Mouse (Mus musculus): ENCODE data around the gene Mrpl1. TPM values are rescaled to one million over a fixed set of nuclear protein-coding genes. Genes with fewer than 3 reads are reported as not detected.

The Mrpl1 gene
- polyA plus RNA-seq, 1 experiment from 2014 or later, result 17.5 TPM

DNA sequence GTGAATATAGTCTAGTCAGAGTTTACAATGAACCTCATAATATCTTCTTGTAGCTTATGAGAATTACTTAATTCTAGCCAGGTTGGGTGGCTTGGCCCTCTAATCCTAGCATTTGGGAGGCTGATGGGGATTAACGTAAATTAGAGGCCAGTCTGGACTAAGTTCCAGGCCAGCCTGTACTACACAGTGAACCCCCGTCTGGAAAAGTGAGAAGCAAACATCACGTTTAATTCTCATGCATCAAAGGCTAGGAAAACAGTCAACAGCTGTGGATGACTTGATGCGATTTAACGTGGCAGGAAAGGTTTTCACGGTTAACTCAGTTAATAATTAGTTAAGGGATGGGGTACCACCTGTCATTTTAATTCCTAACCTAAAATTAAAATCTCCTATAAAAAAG is 11.0 kb upstream of the Mrpl1 start:
- no peaks in the 10 kb centered on the region for H3K4me1 ChIP-seq (ENCODE audit: control insufficient read depth, insufficient read depth, low read length)
- no peak for ATAC-seq (ENCODE audit: low FRiP score, low TSS enrichment)
- H3K4me2 ChIP-seq (ENCODE audit: low read length), result no peak overlapping the region
- H3K9me3 ChIP-seq (ENCODE audit: control insufficient read depth, low read length), result no peaks in the 10 kb centered on the region
- 75% methylated on average over 6 of the region's 6 CpGs for WGBS
- H3K27me3 ChIP-seq (ENCODE audit: control insufficient read depth, insufficient read depth, low read length), result no peaks in the 10 kb centered on the region
- H3K36me3 ChIP-seq (ENCODE audit: control insufficient read depth, insufficient read depth, low read length), result no peaks in the 10 kb centered on the region
- H3K27ac ChIP-seq (replicated peaks; ENCODE audit: low read depth, low read length), result no peak overlapping the region
- H3K4me3 ChIP-seq (replicated peaks; ENCODE audit: low read depth, low read length), result no peak overlapping the region
- H3K9ac ChIP-seq (replicated peaks; ENCODE audit: low read length), result no peak overlapping the region
- DNase-seq, result no peak

DNA sequence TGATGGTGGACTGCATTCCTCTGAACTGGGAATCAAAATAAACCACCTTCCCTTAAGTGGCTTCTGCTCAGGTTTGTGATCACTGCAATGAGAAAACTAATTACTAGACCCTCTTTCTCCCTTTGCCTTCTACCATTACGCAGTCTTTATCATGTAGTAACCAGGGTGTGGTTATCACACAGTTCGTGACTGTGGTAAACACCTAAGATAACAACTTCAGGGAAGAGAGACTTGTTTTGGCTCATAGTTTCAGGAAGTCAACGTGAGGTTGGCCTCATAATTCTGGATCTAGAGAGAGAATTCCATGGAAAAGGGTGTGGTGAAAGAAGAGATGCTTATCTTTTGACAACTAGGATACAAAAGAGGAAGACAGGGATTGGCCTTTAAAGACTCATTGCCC is 9.0 kb upstream of the Mrpl1 start:
- H3K36me3 ChIP-seq (ENCODE audit: control insufficient read depth, insufficient read depth, low read length), result no peaks in the 10 kb centered on the region
- no peaks in the 10 kb centered on the region for H3K27me3 ChIP-seq (ENCODE audit: control insufficient read depth, insufficient read depth, low read length)
- ATAC-seq (ENCODE audit: low FRiP score, low TSS enrichment) (no peak), DNase-seq (no peak)
- 79% methylated on average over 3 of the region's 3 CpGs for WGBS
- H3K9ac ChIP-seq (replicated peaks; ENCODE audit: low read length), result no peak overlapping the region
- H3K4me3 ChIP-seq (replicated peaks; ENCODE audit: low read depth, low read length), result no peak overlapping the region
- no peak overlapping the region for H3K4me2 ChIP-seq (ENCODE audit: low read length)
- no peak overlapping the region for H3K27ac ChIP-seq (replicated peaks; ENCODE audit: low read depth, low read length)
- H3K4me1 ChIP-seq (ENCODE audit: control insufficient read depth, insufficient read depth, low read length), result no peaks in the 10 kb centered on the region
- H3K9me3 ChIP-seq (ENCODE audit: control insufficient read depth, low read length), result no peaks in the 10 kb centered on the region

DNA sequence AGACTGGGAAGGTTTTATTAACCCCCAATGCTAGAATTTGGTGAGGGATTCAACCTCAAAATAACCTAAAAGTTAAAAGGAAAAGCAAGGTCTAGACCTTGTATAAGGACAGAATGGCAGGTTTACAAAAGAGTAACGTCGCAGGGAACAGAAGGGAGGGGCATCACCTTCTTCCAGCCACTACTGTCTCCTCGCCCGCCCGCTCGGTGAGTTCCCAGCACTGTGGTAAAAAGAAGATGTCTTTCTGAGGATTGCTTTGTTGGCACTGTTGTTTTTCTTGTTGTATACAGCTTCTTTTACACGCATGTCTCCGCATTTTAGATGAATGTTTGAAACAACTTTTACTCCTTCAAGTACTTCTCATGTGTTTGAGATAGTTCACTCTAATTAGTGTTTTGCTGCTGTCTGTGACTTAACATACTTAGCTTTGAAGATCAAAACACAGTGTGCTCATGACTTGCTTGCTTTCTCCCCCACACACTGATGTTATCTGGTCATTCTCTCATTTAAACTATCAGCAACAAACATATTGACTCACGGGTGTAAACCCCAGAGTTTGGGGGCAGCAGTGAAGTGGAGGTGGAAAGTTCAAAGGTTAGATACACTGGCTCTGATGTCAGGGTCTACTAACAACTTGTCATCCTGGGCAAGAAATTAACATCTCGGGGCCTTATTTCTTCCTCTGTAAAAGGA is 7.7 kb upstream of the Mrpl1 start:
- Histone ChIP-seq H3K4me2 (ENCODE audit: low read length) (no peak overlapping the region), H3K9ac (replicated peaks; ENCODE audit: low read length) (no peak overlapping the region), H3K27ac (replicated peaks; ENCODE audit: low read depth, low read length) (no peak overlapping the region), H3K27me3 (ENCODE audit: control insufficient read depth, insufficient read depth, low read length) (no peaks in the 10 kb centered on the region), H3K4me3 (replicated peaks; ENCODE audit: low read depth, low read length) (no peak overlapping the region), H3K36me3 (ENCODE audit: control insufficient read depth, insufficient read depth, low read length) (no peaks in the 10 kb centered on the region), H3K9me3 (ENCODE audit: control insufficient read depth, low read length) (no peaks in the 10 kb centered on the region), H3K4me1 (ENCODE audit: control insufficient read depth, insufficient read depth, low read length) (0 out of 2 replicates have a peak, but pooled peaks cover 4% of the 10 kb centered on the region)
- ATAC-seq (ENCODE audit: low FRiP score, low TSS enrichment), result no peak
- 83% methylated on average over 10 of the region's 10 CpGs for WGBS
- no peak for DNase-seq

DNA sequence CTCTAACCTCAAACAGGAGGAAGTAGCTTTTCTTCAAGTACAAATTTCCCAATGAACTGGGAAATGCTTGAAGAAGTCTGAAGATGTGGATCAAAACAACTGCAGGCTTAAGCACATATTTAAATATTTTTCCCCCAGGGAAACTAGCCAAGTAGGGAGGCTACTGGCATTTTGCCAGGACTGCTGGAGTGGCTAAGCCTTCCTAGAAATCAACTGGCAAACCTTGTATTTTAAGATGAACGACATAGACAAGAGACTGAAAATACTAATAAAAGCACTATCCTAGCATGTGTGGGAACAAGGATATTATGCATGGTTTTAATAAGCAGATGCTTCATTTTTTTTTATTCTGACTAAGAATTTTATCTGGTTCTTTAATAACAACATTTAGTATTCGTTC is 2.4 kb upstream of the Mrpl1 start:
- H3K27me3 ChIP-seq (ENCODE audit: control insufficient read depth, insufficient read depth, low read length), result no peaks in the 10 kb centered on the region
- H3K9ac ChIP-seq (replicated peaks; ENCODE audit: low read length), result no peak overlapping the region
- no peak overlapping the region for H3K4me3 ChIP-seq (replicated peaks; ENCODE audit: low read depth, low read length)
- H3K4me1 ChIP-seq (ENCODE audit: control insufficient read depth, insufficient read depth, low read length), result peaks cover 18% of the 10 kb centered on the region
- H3K9me3 ChIP-seq (ENCODE audit: control insufficient read depth, low read length), result no peaks in the 10 kb centered on the region
- DNase-seq, result peak; percentile 81
- no peak overlapping the region for H3K4me2 ChIP-seq (ENCODE audit: low read length)
- ATAC-seq (ENCODE audit: low FRiP score, low TSS enrichment), result no peak
- no peak overlapping the region for H3K27ac ChIP-seq (replicated peaks; ENCODE audit: low read depth, low read length)
- 42% methylated on average over 2 of the region's 2 CpGs for WGBS
- no peaks in the 10 kb centered on the region for H3K36me3 ChIP-seq (ENCODE audit: control insufficient read depth, insufficient read depth, low read length)

DNA sequence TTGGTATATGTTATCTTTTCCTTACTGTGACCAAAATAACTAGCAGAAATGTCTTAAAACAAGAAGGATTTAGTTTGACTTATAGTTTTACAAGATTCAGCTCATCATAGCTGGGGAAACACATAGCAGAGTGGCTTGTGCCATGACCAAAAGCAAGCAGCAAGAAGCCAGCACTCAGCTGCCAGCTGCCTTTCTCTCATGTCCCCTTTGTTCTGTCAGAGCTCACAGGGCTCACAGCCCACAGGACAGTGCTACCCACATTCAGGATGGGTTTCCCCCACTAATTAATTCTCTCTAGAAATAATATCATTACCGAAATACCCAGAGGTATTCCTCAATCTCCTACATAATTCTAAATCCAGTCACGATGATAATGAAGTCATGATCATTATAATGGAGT is 1.8 kb upstream of the Mrpl1 start:
- H3K9ac ChIP-seq (replicated peaks; ENCODE audit: low read length), result no peak overlapping the region
- no peak overlapping the region for H3K4me3 ChIP-seq (replicated peaks; ENCODE audit: low read depth, low read length)
- DNase-seq (peak; percentile 26), ATAC-seq (ENCODE audit: low FRiP score, low TSS enrichment) (no peak)
- H3K4me1 ChIP-seq (ENCODE audit: control insufficient read depth, insufficient read depth, low read length), result peaks cover 18% of the 10 kb centered on the region
- H3K4me2 ChIP-seq (ENCODE audit: low read length), result no peak overlapping the region
- H3K27me3 ChIP-seq (ENCODE audit: control insufficient read depth, insufficient read depth, low read length), result no peaks in the 10 kb centered on the region
- 0 out of 2 replicates have a peak overlapping the region, but pooled peaks have one; percentile 50 for H3K27ac ChIP-seq (replicated peaks; ENCODE audit: low read depth, low read length)
- 65% methylated on average over 2 of the region's 2 CpGs for WGBS
- H3K36me3 ChIP-seq (ENCODE audit: control insufficient read depth, insufficient read depth, low read length), result no peaks in the 10 kb centered on the region
- H3K9me3 ChIP-seq (ENCODE audit: control insufficient read depth, low read length), result no peaks in the 10 kb centered on the region

DNA sequence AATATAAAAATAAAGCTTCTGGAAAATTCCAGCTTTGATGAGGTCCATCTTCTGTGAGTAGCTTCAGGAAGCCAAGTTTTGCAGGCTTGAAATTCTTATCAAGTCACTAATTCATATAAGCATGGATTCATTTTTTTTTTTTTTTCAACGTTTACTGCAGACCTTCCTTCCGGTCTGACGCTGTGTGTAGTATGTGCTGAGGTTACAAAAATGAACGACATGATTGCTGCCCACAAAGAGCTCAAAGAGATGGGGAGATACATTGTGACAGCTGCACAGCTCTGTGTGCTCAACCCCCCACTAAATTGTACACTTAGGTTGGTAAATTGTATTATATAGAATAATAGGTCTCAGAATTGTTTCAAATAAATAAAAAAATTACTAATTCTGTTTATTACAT is 750 bp upstream of the Mrpl1 start:
- 75% methylated on average over 4 of the region's 4 CpGs for WGBS
- peaks cover 18% of the 10 kb centered on the region for H3K4me1 ChIP-seq (ENCODE audit: control insufficient read depth, insufficient read depth, low read length)
- DNase-seq (no peak), ATAC-seq (ENCODE audit: low FRiP score, low TSS enrichment) (no peak)
- H3K9ac ChIP-seq (replicated peaks; ENCODE audit: low read length), result no peak overlapping the region
- no peak overlapping the region; the same call in 1 of the 2 replicates for H3K4me3 ChIP-seq (replicated peaks; ENCODE audit: low read depth, low read length)
- H3K4me2 ChIP-seq (ENCODE audit: low read length), result peak overlapping the region; percentile 79
- no peak overlapping the region for H3K27ac ChIP-seq (replicated peaks; ENCODE audit: low read depth, low read length)
- no peaks in the 10 kb centered on the region for H3K9me3 ChIP-seq (ENCODE audit: control insufficient read depth, low read length)
- no peaks in the 10 kb centered on the region for H3K36me3 ChIP-seq (ENCODE audit: control insufficient read depth, insufficient read depth, low read length)
- no peaks in the 10 kb centered on the region for H3K27me3 ChIP-seq (ENCODE audit: control insufficient read depth, insufficient read depth, low read length)

DNA sequence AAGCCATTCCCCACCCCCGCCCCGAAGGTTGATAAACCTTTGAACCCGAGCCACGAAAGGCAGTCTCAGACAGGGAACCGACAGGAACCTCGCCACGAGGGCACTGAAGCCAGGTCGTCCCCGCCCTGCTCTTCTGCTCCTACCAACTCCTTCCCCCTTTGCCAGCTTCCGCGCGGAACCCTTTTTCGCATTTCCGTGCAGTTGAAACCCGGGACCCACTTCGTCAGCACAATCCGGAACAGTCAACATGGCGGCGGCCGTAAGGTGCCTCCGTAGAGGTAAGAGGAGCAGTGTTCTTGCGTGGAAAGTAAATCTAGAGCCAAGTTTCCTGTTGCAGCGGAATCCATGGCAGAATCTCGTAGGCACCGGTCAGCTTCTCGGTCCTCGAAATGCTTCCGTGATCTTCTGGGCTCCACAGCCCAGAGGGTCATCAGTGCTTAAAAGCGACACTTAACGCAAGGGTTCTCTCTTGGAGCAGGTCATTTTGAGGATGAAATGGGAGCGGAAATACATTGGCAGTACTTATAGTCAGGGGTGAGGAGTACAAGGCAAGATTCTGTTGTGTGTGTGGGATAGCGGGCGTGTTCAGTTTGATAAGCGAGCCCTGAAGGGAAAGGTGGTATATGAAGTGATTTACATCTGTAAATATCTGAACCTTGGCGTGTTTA is 757 bp downstream of the Mrpl1 start:
- H3K9ac ChIP-seq (replicated peaks; ENCODE audit: low read length), result peak overlapping the region; percentile 79
- peaks cover 7% of the 10 kb centered on the region for H3K36me3 ChIP-seq (ENCODE audit: control insufficient read depth, insufficient read depth, low read length)
- H3K4me3 ChIP-seq (replicated peaks; ENCODE audit: low read depth, low read length), result peak overlapping the region; percentile 75
- WGBS, result under 1% methylated on average over 35 of the region's 35 CpGs
- H3K27me3 ChIP-seq (ENCODE audit: control insufficient read depth, insufficient read depth, low read length), result no peaks in the 10 kb centered on the region
- peak; percentile 93 for ATAC-seq (ENCODE audit: low FRiP score, low TSS enrichment)
- H3K9me3 ChIP-seq (ENCODE audit: control insufficient read depth, low read length), result no peaks in the 10 kb centered on the region
- peaks cover 18% of the 10 kb centered on the region for H3K4me1 ChIP-seq (ENCODE audit: control insufficient read depth, insufficient read depth, low read length)
- peak; percentile 95 for DNase-seq
- peak overlapping the region; percentile 79 for H3K4me2 ChIP-seq (ENCODE audit: low read length)
- peak overlapping the region; percentile 71 for H3K27ac ChIP-seq (replicated peaks; ENCODE audit: low read depth, low read length)

DNA sequence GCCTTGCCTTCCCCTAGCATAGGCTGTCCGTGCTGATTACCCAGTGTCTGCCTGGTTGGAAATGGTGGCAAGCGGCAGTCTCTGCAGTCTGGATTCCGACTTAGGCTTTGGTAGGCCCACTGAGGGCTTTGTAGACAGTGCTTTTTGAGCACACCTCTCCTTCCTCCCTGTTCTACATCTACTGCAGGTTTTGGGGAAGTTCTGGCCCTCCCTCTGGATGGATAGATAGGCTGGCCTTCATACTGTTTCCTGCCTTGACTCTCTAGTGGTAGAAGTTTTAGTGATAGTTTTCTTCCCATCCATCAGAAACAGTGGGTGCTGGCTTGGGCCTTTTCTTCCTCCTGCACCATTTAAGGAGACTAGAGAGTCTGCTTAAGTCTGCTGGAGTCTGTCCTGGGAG is 9.4 kb downstream of the Mrpl1 start:
- no peaks in the 10 kb centered on the region for H3K4me1 ChIP-seq (ENCODE audit: control insufficient read depth, insufficient read depth, low read length)
- H3K27ac ChIP-seq (replicated peaks; ENCODE audit: low read depth, low read length), result no peak overlapping the region
- H3K4me2 ChIP-seq (ENCODE audit: low read length), result no peak overlapping the region
- H3K4me3 ChIP-seq (replicated peaks; ENCODE audit: low read depth, low read length), result no peak overlapping the region
- 60% methylated on average over 3 of the region's 3 CpGs for WGBS
- DNase-seq, result no peak
- no peak overlapping the region for H3K9ac ChIP-seq (replicated peaks; ENCODE audit: low read length)
- H3K9me3 ChIP-seq (ENCODE audit: control insufficient read depth, low read length), result no peaks in the 10 kb centered on the region
- no peaks in the 10 kb centered on the region for H3K27me3 ChIP-seq (ENCODE audit: control insufficient read depth, insufficient read depth, low read length)
- no peak for ATAC-seq (ENCODE audit: low FRiP score, low TSS enrichment)
- peaks cover 9% of the 10 kb centered on the region for H3K36me3 ChIP-seq (ENCODE audit: control insufficient read depth, insufficient read depth, low read length)

DNA sequence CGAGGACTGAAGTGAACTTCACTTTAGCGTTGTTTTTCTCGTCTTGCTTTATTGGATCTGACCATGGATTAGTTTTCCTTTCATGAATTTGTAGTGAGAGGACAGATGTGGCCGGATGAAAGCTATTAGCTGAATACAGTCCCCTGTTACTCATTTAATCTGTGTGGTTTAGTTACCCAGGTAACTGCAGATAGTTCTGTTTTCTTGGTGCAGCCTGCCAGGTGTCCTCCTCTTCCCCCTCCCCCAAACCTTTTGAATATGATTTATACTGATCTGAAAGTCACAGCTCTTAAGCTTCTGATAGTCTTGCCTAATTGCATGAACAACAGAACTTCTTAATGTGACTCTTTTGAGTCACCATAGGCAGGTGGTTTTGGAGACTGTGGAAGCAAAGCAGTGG is 10.2 kb downstream of the Mrpl1 start:
- Histone ChIP-seq H3K9ac (replicated peaks; ENCODE audit: low read length) (no peak overlapping the region), H3K4me1 (ENCODE audit: control insufficient read depth, insufficient read depth, low read length) (no peaks in the 10 kb centered on the region), H3K9me3 (ENCODE audit: control insufficient read depth, low read length) (no peaks in the 10 kb centered on the region), H3K4me2 (ENCODE audit: low read length) (no peak overlapping the region), H3K27me3 (ENCODE audit: control insufficient read depth, insufficient read depth, low read length) (no peaks in the 10 kb centered on the region), H3K27ac (replicated peaks; ENCODE audit: low read depth, low read length) (no peak overlapping the region), H3K4me3 (replicated peaks; ENCODE audit: low read depth, low read length) (no peak overlapping the region), H3K36me3 (ENCODE audit: control insufficient read depth, insufficient read depth, low read length) (peaks cover 7% of the 10 kb centered on the region; the same call in 1 of the 2 replicates)
- DNase-seq (no peak), ATAC-seq (ENCODE audit: low FRiP score, low TSS enrichment) (no peak)
- WGBS, result 56% methylated on average over 4 of the region's 4 CpGs

All from midbrain, embryonic 14.5 days (tissue).